Mouse (Mus musculus) limb, embryonic 12.5 days (tissue): ENCODE measurements around the gene Cox17. TPM values are rescaled to one million over a fixed set of nuclear protein-coding genes. Genes with fewer than 3 reads are reported as not detected.
A peak's percentile ranks its signal among the peaks of the same experiment; 100 is the strongest.
"Not testable (repeated sequence)": the region's sequence is repeated elsewhere in the genome, so short reads cannot be mapped to it uniquely, and the experiment has no call there.

Experiments
- ATAC-seq: fragments of 200-750 bp; cut with Nextera tagmentation; 2 replicates; pipeline ENCODE4 v1.8.0; 2017; ENCODE audit warnings: low read depth, moderate TSS enrichment; ENCODE audit not compliant: insufficient number of reproducible peaks, insufficient read depth, low FRiP score, low TSS enrichment
- H3K27ac ChIP-seq: fragments of 300-500 bp; sonication (generic); 2 replicates; pipeline ENCODE4 v1.5.1; 2016; ENCODE audit warnings: mild to moderate bottlenecking, moderate library complexity
- H3K27me3 ChIP-seq: fragments of 300-500 bp; sonication (generic); 2 replicates; pipeline ENCODE4 v1.6.1; 2016; ENCODE audit warnings: mild to moderate bottlenecking, moderate library complexity
- H3K36me3 ChIP-seq: fragments of 300-500 bp; sonication (generic); 2 replicates; pipeline ENCODE4 v1.6.1; 2016; ENCODE audit warnings: mild to moderate bottlenecking, moderate library complexity
- H3K4me1 ChIP-seq: fragments of 300-500 bp; sonication (generic); replicated peaks from 2 replicates; pipeline ENCODE4 v1.6.1; 2016
- H3K4me2 ChIP-seq: fragments of 300-500 bp; sonication (generic); 2 replicates; pipeline ENCODE4 v1.6.1; 2016; ENCODE audit warnings: mild to moderate bottlenecking, moderate library complexity
- H3K4me3 ChIP-seq: fragments of 300-500 bp; sonication (generic); replicated peaks from 2 replicates; pipeline ENCODE4 v1.5.1; 2016; ENCODE audit warnings: mild to moderate bottlenecking
- H3K9ac ChIP-seq: fragments of 300-500 bp; sonication (generic); replicated peaks from 2 replicates; pipeline ENCODE4 v1.6.1; 2016; ENCODE audit warnings: mild to moderate bottlenecking, moderate library complexity
- H3K9me3 ChIP-seq: fragments of 300-500 bp; sonication (generic); 2 replicates; pipeline ENCODE4 v1.6.1; 2016; ENCODE audit warnings: mild to moderate bottlenecking, moderate library complexity
- WGBS: fragments of 180-500 bp; shearing (Covaris S2); methylation state at CpG from one replicate; pipeline ENCODE4 v1.1.7; 2016; 5-methylcytosine and 5-hydroxymethylcytosine counted together
- polyA plus RNA-seq: library from polyadenylated mRNA; unstranded; fragments of >200 nt; fragmentation: Nextera tagmentation; extraction: Ambion mirVana; gene quantifications from 2 replicates; pipeline ENCODE4 v1.2.1, GENCODE M21; 2016

Gene Cox17
- polyA plus RNA-seq, 1 experiment from 2014 or later = 117 TPM

GRCm38 (mm10) chr16:38324311-38324710, 22.5 kb upstream of the Cox17 start:
- Histone ChIP-seq H3K9ac (no peak overlapping the region), H3K27ac (no peak overlapping the region), H3K9me3 (no peaks in the 10 kb centered on the region), H3K4me3 (no peak overlapping the region), H3K4me2 (no peak overlapping the region), H3K36me3 (no peaks in the 10 kb centered on the region), H3K4me1 (no peaks in the 10 kb centered on the region), H3K27me3 (no peaks in the 10 kb centered on the region)
- 92% methylated on average over 15 of the region's 15 CpGs for WGBS
- ATAC-seq = no peak

GRCm38 (mm10) chr16:38326778-38327397, 19.9 kb upstream of the Cox17 start:
- Histone ChIP-seq H3K4me2 (no peak overlapping the region), H3K4me3 (no peak overlapping the region)
- ATAC-seq = no peak

DNA sequence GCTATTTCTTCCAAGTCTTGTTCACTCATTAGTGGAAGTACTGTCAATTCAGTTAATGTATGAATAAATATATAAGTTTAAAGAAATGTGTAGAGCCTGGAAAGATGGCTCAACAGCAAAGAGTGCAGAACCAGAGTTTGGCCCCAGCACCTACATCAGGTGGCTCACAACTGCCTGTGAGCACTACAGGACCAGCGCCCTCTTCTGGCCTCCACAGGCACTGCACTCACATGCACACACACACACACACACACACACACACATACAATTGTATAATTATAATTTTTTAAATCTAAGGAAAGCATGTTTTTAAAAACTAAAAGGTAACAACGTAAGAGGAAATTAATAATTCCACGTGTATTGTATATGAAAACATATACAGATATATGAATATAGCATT, 17.5 kb upstream of the Cox17 start:
- WGBS = 92% methylated on average over 3 of the region's 3 CpGs

More at GRCm38 (mm10) chr16:38326778-38327397, 19.9 kb upstream of the Cox17 start:
- Histone ChIP-seq H3K4me1 (no peaks in the 10 kb centered on the region), H3K36me3 (no peaks in the 10 kb centered on the region), H3K27ac (no peak overlapping the region), H3K9ac (no peak overlapping the region), H3K9me3 (no peaks in the 10 kb centered on the region), H3K27me3 (no peaks in the 10 kb centered on the region)
- 85% methylated on average over 11 of the region's 11 CpGs for WGBS

DNA sequence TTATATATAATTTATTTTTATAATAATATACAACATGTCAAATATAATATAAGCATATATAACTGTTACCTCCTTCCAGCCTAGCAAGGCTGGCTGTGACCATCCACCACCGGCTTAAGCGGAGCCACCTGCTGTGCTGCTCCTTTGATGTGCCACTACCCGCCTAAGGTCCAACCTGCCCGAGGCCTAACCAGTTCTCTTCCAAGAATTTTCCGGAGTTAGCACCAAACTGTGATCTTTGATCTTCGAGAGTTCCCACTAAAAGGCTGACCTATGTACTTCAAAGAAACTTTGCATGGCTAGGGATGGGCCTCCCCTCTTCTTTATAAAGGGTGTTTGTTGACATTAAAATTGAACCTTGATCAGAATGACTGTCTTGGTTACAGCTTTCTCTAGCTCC, 12.4 kb upstream of the Cox17 start:
- Histone ChIP-seq H3K9ac (no peak overlapping the region), H3K4me3 (no peak overlapping the region), H3K27me3 (no peaks in the 10 kb centered on the region), H3K4me2 (no peak overlapping the region), H3K4me1 (no peaks in the 10 kb centered on the region), H3K27ac (no peak overlapping the region), H3K9me3 (no peaks in the 10 kb centered on the region), H3K36me3 (no peaks in the 10 kb centered on the region)
- no peak for ATAC-seq
- WGBS = 7% methylated on average over 6 of the region's 6 CpGs

More for the DNA sequence above, 17.5 kb upstream of the Cox17 start:
- Histone ChIP-seq H3K9me3 (no peaks in the 10 kb centered on the region), H3K36me3 (no peaks in the 10 kb centered on the region), H3K4me2 (no peak overlapping the region), H3K27ac (no peak overlapping the region), H3K27me3 (no peaks in the 10 kb centered on the region), H3K4me3 (no peak overlapping the region), H3K9ac (no peak overlapping the region), H3K4me1 (no peaks in the 10 kb centered on the region)
- ATAC-seq = no peak

DNA sequence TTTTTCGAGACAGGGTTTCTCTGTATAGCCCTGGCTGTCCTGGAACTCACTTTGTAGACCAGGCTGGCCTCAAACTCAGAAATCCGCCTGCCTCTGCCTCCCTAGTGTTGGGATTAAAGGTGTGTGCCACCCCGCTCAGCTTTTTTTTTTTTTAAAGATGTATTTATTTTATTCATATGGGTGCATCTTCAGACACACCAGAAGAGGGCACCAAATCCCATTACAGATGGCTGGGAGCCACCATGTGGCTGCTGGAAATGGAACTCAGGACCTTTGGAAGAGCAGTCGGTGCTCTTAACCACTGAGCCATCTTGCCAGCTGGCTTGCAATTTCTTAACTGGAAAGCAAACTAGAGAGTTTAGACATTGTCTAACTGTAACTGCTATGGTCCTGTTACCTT, 8.7 kb upstream of the Cox17 start:
- not testable (repeated sequence) for H3K9ac ChIP-seq, H3K9me3 ChIP-seq, H3K27ac ChIP-seq, H3K36me3 ChIP-seq, H3K27me3 ChIP-seq, H3K4me2 ChIP-seq, ATAC-seq, H3K4me1 ChIP-seq, H3K4me3 ChIP-seq
- WGBS = 83% methylated on average over 4 of the region's 4 CpGs

GRCm38 (mm10) chr16:38341396-38342324, 5.1 kb upstream of the Cox17 start, which contains the start of gene Maats1:
Gene Maats1 (minus strand): TSS chr16:38342143.
- H3K9ac ChIP-seq = peak within 1 kb of the TSS; percentile 48
- H3K4me2 ChIP-seq = peak within 1 kb of the TSS; percentile 67
- peaks cover 5% of the 10 kb centered on the region; the same call in 1 of the 2 replicates for H3K9me3 ChIP-seq
- H3K27ac ChIP-seq = no peak within 1 kb of the TSS
- H3K4me3 ChIP-seq = peak within 1 kb of the TSS; percentile 35
- no peaks in the 10 kb centered on the region for H3K27me3 ChIP-seq
- ATAC-seq = peak; percentile 76
- 9% methylated on average over 30 of the region's 30 CpGs for WGBS
- peaks cover 8% of the 10 kb centered on the region for H3K4me1 ChIP-seq
- H3K36me3 ChIP-seq = no peaks in the 10 kb centered on the region

DNA sequence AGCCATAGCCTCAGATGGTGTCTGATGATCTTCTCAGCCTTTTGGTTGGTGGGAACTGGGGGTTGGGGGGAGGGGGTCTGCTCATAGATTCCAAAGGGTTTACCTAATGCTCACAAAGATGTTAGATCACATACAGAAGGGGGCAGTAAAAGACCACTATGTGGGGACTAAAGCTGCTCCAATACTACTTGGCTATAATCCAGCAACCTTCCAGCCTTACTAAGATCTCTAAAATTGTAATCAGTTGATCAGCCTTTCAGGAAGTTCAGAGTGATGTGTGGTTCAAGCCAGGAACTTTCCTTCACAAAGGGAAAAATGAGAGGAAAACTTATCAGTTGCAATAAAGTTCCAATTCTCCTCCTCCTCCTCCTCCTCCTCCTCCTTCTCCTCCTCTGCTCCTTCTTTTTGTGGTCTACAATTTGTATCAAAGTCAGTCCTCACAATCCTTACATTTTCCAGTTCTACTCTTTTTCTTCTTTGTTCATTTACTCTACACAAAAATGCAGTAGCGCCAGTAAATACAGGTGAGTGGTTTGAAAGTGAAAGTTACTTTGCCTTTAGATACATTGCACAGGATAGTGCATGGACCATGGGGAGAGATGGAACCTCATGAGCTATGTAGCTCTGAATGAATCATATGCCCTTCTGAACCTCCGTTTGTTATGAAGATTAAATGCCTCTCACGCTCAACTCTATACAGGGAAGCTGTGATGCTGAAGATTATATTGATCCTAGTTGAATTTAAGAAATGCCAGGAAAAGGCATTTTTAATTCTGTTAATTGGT, 1.7 kb upstream of the Cox17 start:
- peaks cover 13% of the 10 kb centered on the region for H3K4me1 ChIP-seq
- H3K9me3 ChIP-seq = peaks cover 2% of the 10 kb centered on the region; the same call in 1 of the 2 replicates
- 77% methylated on average over 3 of the region's 3 CpGs for WGBS
- ATAC-seq = no peak
- no peak overlapping the region for H3K9ac ChIP-seq
- H3K4me2 ChIP-seq = no peak overlapping the region
- no peak overlapping the region for H3K4me3 ChIP-seq
- no peak overlapping the region for H3K27ac ChIP-seq
- H3K36me3 ChIP-seq = peaks cover 5% of the 10 kb centered on the region
- no peaks in the 10 kb centered on the region for H3K27me3 ChIP-seq

DNA sequence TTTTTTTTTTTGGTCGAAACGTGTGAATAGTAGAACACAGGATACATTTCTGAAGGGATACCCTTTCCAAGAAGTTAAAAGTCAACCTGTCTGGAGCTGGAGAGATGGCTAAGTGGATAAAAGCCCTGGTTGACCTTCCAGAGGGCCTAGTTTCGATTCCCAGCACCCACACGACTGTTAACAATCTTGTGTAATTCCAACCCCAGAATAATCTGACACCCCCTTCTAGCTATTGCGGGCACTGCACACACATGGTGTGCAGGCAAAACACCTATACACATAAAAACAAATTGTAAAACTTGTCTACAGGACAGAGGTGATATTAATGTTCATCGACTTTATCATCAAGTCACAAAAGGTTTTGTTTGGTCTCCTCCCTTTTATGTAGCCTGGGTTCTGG, 797 bp downstream of the Cox17 start:
- ATAC-seq = no peak
- Histone ChIP-seq H3K36me3 (peaks cover 27% of the 10 kb centered on the region), H3K4me3 (peak overlapping the region; percentile 87), H3K9ac (peak overlapping the region; percentile 83; the same call in 1 of the 2 replicates), H3K4me1 (peaks cover 5% of the 10 kb centered on the region), H3K4me2 (peak overlapping the region; percentile 79), H3K27me3 (no peaks in the 10 kb centered on the region), H3K27ac (no peak overlapping the region), H3K9me3 (no peaks in the 10 kb centered on the region)
- WGBS = 62% methylated on average over 6 of the region's 6 CpGs

DNA sequence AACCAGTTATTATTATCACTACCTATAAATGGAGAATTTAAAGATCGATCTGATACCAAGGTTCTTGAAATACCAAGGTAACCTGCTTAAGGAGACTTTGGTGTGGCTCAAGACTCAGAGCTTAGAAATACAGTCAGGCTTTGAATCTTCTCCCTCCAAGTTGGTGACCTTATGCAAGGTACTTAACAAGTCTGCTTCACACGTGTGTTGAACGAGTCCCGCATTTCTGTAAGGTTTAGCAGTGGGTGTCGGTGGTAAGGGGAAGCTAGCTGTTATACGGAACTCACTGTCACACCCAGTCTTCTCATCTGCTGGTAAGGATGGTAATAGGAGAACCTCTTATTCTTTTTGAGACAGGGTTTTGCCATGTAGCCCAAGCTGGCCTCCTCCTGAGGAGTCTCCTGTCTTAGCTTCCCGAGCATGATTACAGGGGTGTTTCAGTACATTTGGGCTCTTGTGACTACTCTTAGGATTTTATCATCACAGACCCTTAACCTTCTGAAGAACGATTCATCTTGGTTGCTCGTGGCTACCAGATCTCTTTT, 1.5 kb downstream of the Cox17 start:
- H3K27ac ChIP-seq = no peak overlapping the region
- no peak overlapping the region for H3K9ac ChIP-seq
- H3K9me3 ChIP-seq = no peaks in the 10 kb centered on the region
- peaks cover 27% of the 10 kb centered on the region for H3K36me3 ChIP-seq
- no peak overlapping the region for H3K4me2 ChIP-seq
- H3K27me3 ChIP-seq = no peaks in the 10 kb centered on the region
- ATAC-seq = no peak
- 87% methylated on average over 9 of the region's 9 CpGs for WGBS
- peaks cover 5% of the 10 kb centered on the region for H3K4me1 ChIP-seq
- no peak overlapping the region for H3K4me3 ChIP-seq

GRCm38 (mm10) chr16:38349881-38350280, 3.1 kb downstream of the Cox17 start:
- Histone ChIP-seq H3K4me1 (peaks cover 5% of the 10 kb centered on the region), H3K36me3 (peaks cover 31% of the 10 kb centered on the region), H3K9ac (no peak overlapping the region), H3K27ac (no peak overlapping the region), H3K27me3 (no peaks in the 10 kb centered on the region), H3K4me2 (no peak overlapping the region), H3K9me3 (no peaks in the 10 kb centered on the region), H3K4me3 (no peak overlapping the region)
- WGBS = 83% methylated on average over 2 of the region's 2 CpGs
- ATAC-seq = no peak
